Mouse (Mus musculus) brain, embryonic 14.5 days (tissue): Measurements from ENCODE around the gene Lmf1. TPM values are rescaled to one million over a fixed set of nuclear protein-coding genes. Genes with fewer than 3 reads are reported as not detected.

Experiments used
- DNase-seq: peaks from one replicate; pipeline ENCODE4 v3.0.0-alpha.2; 2011; ENCODE audit warnings: low read depth
- CTCF ChIP-seq: fragments of 200-500 bp; IDR thresholded peaks from 2 replicates; pipeline ENCODE4 v1.5.1; 2012; ENCODE audit warnings: inconsistent platforms, mild to moderate bottlenecking, moderate library complexity, borderline replicate concordance; ENCODE audit not compliant: insufficient read depth, insufficient read length; ENCODE audit errors: extremely low read depth
- POLR2A ChIP-seq: fragments of 200-500 bp; IDR thresholded peaks from 2 replicates; pipeline ENCODE4 v1.6.1; 2012; ENCODE audit warnings: mild to moderate bottlenecking, inconsistent platforms, borderline replicate concordance; ENCODE audit not compliant: poor library complexity, insufficient read depth, insufficient read length, severe bottlenecking; ENCODE audit errors: extremely low read depth
- polyA plus RNA-seq: library from polyadenylated mRNA; depleted of rRNA; stranded (reverse); fragments of >200 nt; gene quantifications from 2 replicates; pipeline ENCODE4 v1.2.3, GENCODE M21; 2012

The Lmf1 gene
- polyA plus RNA-seq, 1 experiment, result 16.0 TPM

- TF ChIP-seq CTCF (no peak), POLR2A (no peak)
- no peak for DNase-seq
Observed at GRCm38 (mm10) chr17:25592336-25592735, 13.5 kb downstream of the Lmf1 start.

GRCm38 (mm10) chr17:25593411-25594261 lies 14.8 kb downstream of the Lmf1 start:
- no peak for TF ChIP-seq POLR2A
- no peak for TF ChIP-seq CTCF
- DNase-seq, result peak; percentile 34

- no peak for DNase-seq
- TF ChIP-seq CTCF (no peak), POLR2A (no peak)
Observed at GRCm38 (mm10) chr17:25595495-25595894, 16.6 kb downstream of the Lmf1 start.

- no peak for DNase-seq
- no peak for TF ChIP-seq CTCF
Observed at GRCm38 (mm10) chr17:25597537-25597936, 18.7 kb downstream of the Lmf1 start.

GRCm38 (mm10) chr17:25602366-25602765 lies 23.5 kb downstream of the Lmf1 start:
- TF ChIP-seq CTCF, result no peak
- no peak for TF ChIP-seq POLR2A
- no peak for DNase-seq

GRCm38 (mm10) chr17:25604234-25604633 lies 25.3 kb downstream of the Lmf1 start:
- TF ChIP-seq POLR2A (no peak), CTCF (no peak)
- DNase-seq, result no peak

GRCm38 (mm10) chr17:25608137-25608785 lies 29.4 kb downstream of the Lmf1 start:
- no peak for TF ChIP-seq POLR2A
- TF ChIP-seq CTCF, result no peak
- peak; percentile 43 for DNase-seq

- DNase-seq, result peak; percentile 53
- TF ChIP-seq CTCF, result no peak
- TF ChIP-seq POLR2A, result no peak
Observed at GRCm38 (mm10) chr17:25608821-25609505, 30.1 kb downstream of the Lmf1 start.

- DNase-seq, result peak; percentile 88
- TF ChIP-seq POLR2A (no peak), CTCF (no peak)
Observed at GRCm38 (mm10) chr17:25609506-25609828, 30.6 kb downstream of the Lmf1 start.

- DNase-seq, result peak; percentile 88
- no peak for TF ChIP-seq CTCF
- TF ChIP-seq POLR2A, result no peak
Observed at GRCm38 (mm10) chr17:25610151-25610550, 31.3 kb downstream of the Lmf1 start.

GRCm38 (mm10) chr17:25612537-25612936 lies 33.7 kb downstream of the Lmf1 start:
- DNase-seq, result no peak
- TF ChIP-seq POLR2A, result no peak
- TF ChIP-seq CTCF, result no peak

- DNase-seq, result no peak
Observed at GRCm38 (mm10) chr17:25613323-25613722, 34.4 kb downstream of the Lmf1 start.

More at GRCm38 (mm10) chr17:25613323-25613722, 34.4 kb downstream of the Lmf1 start:
- TF ChIP-seq POLR2A (no peak), CTCF (no peak)
